Mouse (Mus musculus): ENCODE data around the gene Adpgk.
"Not testable (repeated sequence)": the region's sequence is repeated elsewhere in the genome, so short reads cannot be mapped to it uniquely, and the experiment has no call there.

The Adpgk gene

DNA sequence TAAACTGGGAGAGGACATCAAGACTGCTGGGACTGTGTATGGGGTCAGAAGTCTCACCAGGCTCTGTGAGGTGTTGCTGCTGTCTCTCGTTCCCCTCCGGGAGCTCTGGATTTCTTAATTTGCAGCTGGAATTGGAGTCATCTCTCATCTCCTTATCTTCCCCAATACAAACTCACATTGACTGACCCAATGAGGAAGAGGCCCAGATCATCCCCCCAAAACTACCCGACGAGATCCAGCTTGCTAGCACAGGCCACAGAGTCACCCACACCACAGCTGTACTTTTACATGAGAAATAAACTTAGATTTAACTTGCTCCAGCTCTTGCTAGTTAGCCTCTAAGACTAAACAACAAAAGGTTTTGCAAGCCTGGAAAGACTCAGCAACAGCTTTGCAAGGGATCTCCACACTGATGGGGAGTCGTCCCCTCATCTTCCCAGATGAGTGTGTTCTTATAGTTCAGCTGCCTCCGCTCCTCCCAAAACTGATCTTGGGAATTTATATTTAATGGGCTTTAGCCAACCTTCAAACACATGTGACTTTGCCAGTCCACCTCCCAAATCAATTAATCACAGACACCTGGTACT lies 1.7 kb upstream of the Adpgk start:
- DNase-seq (ENCODE audit: low spot score in 2 of 2) = no peak

GRCm38 (mm10) chr9:59291688-59292492 lies 532 bp downstream of the Adpgk start:
- no peak for DNase-seq (ENCODE audit: low spot score in 2 of 2)

- no peak for DNase-seq (ENCODE audit: low spot score in 2 of 2)
Observed at GRCm38 (mm10) chr9:59292493-59292875, 1.1 kb downstream of the Adpgk start.

- no peak for DNase-seq (ENCODE audit: low spot score in 2 of 2)
Observed at GRCm38 (mm10) chr9:59296419-59296818, 5.1 kb downstream of the Adpgk start.

- no peak for DNase-seq (ENCODE audit: low spot score in 2 of 2)
Observed at GRCm38 (mm10) chr9:59307890-59308289, 16.5 kb downstream of the Adpgk start.

GRCm38 (mm10) chr9:59310582-59311283 lies 19.4 kb downstream of the Adpgk start:
- no peak for DNase-seq (ENCODE audit: low spot score in 2 of 2)

DNA sequence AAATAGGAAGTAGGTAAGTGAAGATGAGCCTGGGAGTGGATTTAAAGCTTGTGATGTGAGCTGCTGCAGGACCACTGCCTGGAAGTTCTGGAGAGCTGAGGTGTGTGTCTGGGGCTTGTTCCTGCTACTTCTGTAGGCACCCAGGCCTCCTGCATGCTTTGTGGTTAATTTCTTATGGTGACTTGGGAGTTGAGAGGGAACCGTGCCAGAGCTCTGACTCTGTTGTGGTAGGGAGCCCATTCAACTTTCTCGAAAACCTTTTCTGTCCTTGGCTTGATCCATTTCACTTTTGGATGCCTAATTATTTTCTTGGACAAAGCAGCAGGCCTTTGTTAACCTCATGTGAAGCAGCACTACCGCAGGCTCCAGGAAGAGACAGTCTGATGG lies 19.9 kb downstream of the Adpgk start:
- no peak for DNase-seq (ENCODE audit: low spot score in 2 of 2)

- no peak for DNase-seq (ENCODE audit: low spot score in 2 of 2)
Observed at GRCm38 (mm10) chr9:59316206-59316605, 24.8 kb downstream of the Adpgk start.

GRCm38 (mm10) chr9:59324351-59324750 lies 33.0 kb downstream of the Adpgk start:
- DNase-seq (ENCODE audit: low spot score in 2 of 2) = no peak

DNA sequence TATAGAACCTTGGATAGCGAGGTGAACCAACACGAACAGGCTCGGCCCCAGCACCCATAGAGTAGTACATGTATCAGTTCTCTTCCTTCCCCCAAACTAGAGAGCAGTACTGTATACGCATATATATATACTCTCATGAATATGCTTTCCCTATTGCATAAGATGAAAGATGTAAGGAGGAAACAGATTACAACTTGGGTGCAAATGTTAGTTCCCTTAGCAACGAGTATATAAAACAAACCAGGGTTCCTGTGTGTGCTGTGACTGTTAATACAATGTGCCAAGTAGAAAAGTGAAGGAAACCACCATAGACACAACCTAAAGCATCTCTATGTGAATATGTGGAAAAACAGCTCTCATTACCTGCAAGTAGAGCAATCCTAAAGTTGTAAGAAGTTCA lies 38.7 kb downstream of the Adpgk start:
- DNase-seq (ENCODE audit: low spot score in 2 of 2) = no peak

DNA sequence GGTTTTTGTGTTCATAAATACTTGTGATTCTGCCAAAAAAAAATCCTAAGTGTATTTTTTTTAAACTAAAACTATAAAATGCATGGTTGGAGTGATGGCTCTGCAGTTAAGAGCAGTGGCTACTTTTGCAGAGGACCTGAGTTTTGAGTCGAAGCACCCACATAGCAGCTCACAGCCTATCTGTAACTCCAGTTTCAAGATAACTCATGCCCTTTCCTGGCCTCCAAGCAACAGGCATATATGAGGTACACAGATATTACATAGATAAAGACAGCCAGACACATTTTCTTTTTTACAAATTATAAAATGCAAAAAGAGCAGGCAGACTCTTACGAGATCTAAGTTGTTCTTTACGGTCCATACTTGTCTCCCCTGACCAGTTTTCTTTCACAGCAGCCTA lies 45.2 kb downstream of the Adpgk start:
- DNase-seq (ENCODE audit: low spot score in 2 of 2) = no peak

- DNase-seq (ENCODE audit: low spot score in 2 of 2) = no peak
Observed at GRCm38 (mm10) chr9:59337889-59338288, 46.5 kb downstream of the Adpgk start.

- DNase-seq (ENCODE audit: low spot score in 2 of 2) = no peak
Observed at GRCm38 (mm10) chr9:59338411-59338810, 47.1 kb downstream of the Adpgk start.

DNA sequence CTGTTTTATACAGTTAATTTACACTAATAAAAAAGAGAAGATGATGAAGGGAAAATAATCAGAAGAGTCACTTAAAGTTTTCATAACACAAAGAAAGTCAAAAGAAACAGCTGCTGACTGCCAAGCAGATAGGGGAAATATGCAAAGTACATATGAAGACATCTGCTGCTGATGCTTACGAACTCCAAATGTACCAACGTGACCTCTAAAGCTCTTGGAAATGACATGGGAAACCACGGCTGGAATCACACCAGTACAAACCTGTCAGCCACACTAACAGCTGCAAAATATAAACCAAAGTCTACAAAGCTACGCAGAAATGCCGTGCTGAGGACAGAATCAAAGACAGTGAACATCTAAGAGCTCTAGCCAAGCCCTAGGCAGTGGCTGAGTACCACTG lies 47.7 kb downstream of the Adpgk start:
- DNase-seq (ENCODE audit: low spot score in 2 of 2) = no peak

- DNase-seq (ENCODE audit: low spot score in 2 of 2) = no peak
Observed at GRCm38 (mm10) chr9:59340002-59340401, 48.6 kb downstream of the Adpgk start.

DNA sequence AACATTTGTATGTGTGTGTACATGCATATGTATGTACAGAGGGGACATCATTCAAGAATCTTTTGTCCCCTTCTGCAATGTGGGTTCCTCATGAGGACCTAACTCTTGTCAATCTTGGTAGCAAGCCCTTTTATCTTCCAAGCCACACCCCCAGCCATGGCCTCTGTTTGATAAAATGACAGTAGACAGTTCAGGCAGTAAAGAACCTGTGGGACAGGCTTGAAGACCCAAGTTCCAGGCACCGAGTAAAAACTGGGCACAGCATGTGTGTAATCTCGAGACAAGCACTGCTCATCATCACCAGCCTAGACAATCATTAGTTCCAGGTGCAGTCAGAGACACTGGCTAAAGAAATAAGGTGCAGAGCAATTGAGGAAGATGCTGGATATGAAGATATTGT lies 54.8 kb downstream of the Adpgk start:
- DNase-seq (ENCODE audit: low spot score in 2 of 2) = no peak

GRCm38 (mm10) chr9:59352586-59353252 lies 61.4 kb downstream of the Adpgk start:
- no peak for DNase-seq (ENCODE audit: low spot score in 2 of 2)

- DNase-seq (ENCODE audit: low spot score in 2 of 2) = peak; percentile 79 to 81
Observed at GRCm38 (mm10) chr9:59353253-59353639, 61.9 kb downstream of the Adpgk start, which contains the start of gene Bbs4. TSS of gene Bbs4 (minus strand) at chr9:59353508.

- DNase-seq (ENCODE audit: low spot score in 2 of 2) = not testable (repeated sequence)
Observed at GRCm38 (mm10) chr9:59358041-59358440, 66.7 kb downstream of the Adpgk start.

DNA sequence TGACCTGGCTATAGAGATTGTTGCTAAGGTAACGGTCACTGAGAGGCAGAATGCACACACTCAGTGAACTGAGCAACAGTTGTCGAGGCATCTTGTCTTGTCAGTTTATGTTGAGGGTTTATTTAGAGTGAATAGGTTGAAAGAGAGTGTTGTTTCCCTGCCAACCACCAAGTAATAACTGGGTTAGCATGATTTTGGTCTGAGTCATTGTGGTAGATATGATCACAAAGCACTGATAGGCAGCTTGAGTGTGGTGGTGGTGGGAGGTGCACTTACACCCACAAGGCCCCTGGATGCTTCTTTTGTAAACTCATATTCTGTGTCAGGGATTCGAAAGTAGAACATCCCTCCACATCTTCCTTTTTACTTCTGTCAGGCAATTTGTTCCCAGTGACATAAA lies 69.1 kb downstream of the Adpgk start:
- DNase-seq (ENCODE audit: low spot score in 2 of 2) = not testable (repeated sequence)

- DNase-seq (ENCODE audit: low spot score in 2 of 2) = no peak
Observed at GRCm38 (mm10) chr9:59369220-59369619, 77.9 kb downstream of the Adpgk start.

- DNase-seq (ENCODE audit: low spot score in 2 of 2) = no peak
Observed at GRCm38 (mm10) chr9:59369646-59370045, 78.3 kb downstream of the Adpgk start.
